Mouse (Mus musculus) testis, adult 2 months (tissue): ENCODE data around the gene Hivep1.

Experiments
- CTCF ChIP-seq: fragments of 200-500 bp; IDR thresholded peaks from 2 replicates; pipeline ENCODE4 v1.5.1; 2012; ENCODE audit warnings: low read depth, mild to moderate bottlenecking, inconsistent platforms, low read length, moderate library complexity; ENCODE audit not compliant: control insufficient read depth, insufficient read depth, insufficient replicate concordance
- POLR2A ChIP-seq: fragments of 200-500 bp; IDR thresholded peaks from 2 replicates; pipeline ENCODE4 v1.6.1; 2012; ENCODE audit warnings: low read depth, mild to moderate bottlenecking, inconsistent platforms, low read length, moderate library complexity; ENCODE audit not compliant: control insufficient read depth

GRCm38 (mm10) chr13:42150462-42151127, 98.8 kb downstream of the Hivep1 start:
- TF ChIP-seq POLR2A (no peak), CTCF (no peak)
